Mouse (Mus musculus) embryonic fibroblast, embryonic 13.5 days (primary cell): ENCODE data around the gene Fcgr3. TPM values are rescaled to one million over a fixed set of nuclear protein-coding genes. Genes with fewer than 3 reads are reported as not detected.

Source experiments
- H3K27ac ChIP-seq: 2 replicates; pipeline ENCODE4 v1.5.1; 2012; ENCODE audit warnings: low read length, control low read depth, inconsistent platforms; ENCODE audit not compliant: insufficient read depth
- H3K4me1 ChIP-seq: 2 replicates; pipeline ENCODE4 v1.6.1; 2011; ENCODE audit warnings: low read length; ENCODE audit not compliant: control insufficient read depth, insufficient read depth
- H3K4me3 ChIP-seq: 2 replicates; pipeline ENCODE4 v1.5.1; 2011; ENCODE audit warnings: mild to moderate bottlenecking, control low read depth, low read length; ENCODE audit not compliant: insufficient read depth
- CTCF ChIP-seq: IDR thresholded peaks from 2 replicates; pipeline ENCODE4 v1.5.1; 2011; ENCODE audit warnings: mild to moderate bottlenecking, control low read depth, low read length, moderate library complexity, borderline replicate concordance; ENCODE audit not compliant: insufficient read depth
- POLR2A ChIP-seq: IDR thresholded peaks from 2 replicates; pipeline ENCODE4 v1.6.1; 2011; ENCODE audit warnings: low read depth, mild to moderate bottlenecking, control low read depth, low read length, moderate library complexity
- polyA plus RNA-seq: library from polyadenylated mRNA; stranded (reverse); fragments of >200 nt; gene quantifications from 2 replicates; pipeline ENCODE4 v1.2.4, GENCODE M21; 2011; ENCODE audit warnings: low read depth; ENCODE audit not compliant: missing spikeins, insufficient read length

Gene Fcgr3
- polyA plus RNA-seq, 1 experiment: 3.9 TPM

DNA sequence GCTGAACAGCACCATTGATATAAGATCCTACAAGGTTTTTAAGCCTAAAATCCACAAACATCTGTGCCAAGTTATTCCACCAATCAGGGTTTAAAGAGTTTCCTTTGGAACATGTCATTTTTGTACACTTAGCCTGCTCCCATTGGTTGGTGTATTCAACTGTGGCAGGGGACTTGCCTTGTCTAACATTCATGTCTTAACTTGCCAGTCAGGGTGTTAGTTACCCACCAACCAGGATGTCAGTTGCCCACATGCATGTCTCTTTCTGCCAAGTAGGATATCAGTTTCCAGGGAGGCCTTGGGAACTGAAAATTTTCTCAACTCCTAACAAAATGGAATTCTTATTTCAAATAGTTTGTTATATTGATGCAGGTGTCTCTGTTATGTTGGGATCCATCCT is 59.1 kb downstream of the Fcgr3 start:
- TF ChIP-seq POLR2A (no peak), CTCF (no peak)
- no peak overlapping the region for H3K27ac ChIP-seq
- no peak overlapping the region for H3K4me3 ChIP-seq
- no peaks in the 10 kb centered on the region for H3K4me1 ChIP-seq

DNA sequence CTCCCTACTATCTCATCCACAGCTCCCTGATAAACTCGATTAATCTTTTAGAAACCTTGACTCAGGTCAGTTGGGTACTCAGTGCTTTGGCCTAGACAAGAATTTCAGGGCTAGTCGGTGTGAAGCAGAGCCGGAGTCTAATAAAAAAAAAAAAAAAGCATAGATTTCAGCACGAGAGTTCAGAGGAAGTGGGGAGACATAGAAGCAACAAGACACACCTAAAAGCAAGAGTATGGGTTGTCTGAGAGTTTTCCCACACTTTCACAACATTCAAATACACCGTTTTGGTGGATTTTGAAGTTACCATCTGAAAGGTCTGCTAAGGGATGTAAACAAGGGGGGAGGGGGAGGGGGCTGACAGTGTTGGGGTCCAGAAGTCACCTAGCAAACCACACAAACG is 59.7 kb downstream of the Fcgr3 start:
- no peaks in the 10 kb centered on the region for H3K4me1 ChIP-seq
- no peak overlapping the region for H3K4me3 ChIP-seq
- H3K27ac ChIP-seq: no peak overlapping the region
- TF ChIP-seq CTCF: no peak
- TF ChIP-seq POLR2A: no peak

Other genes starting within 250 kb of the Fcgr3 start
- gene Atf6, start 197.2 kb downstream of the Fcgr3 start, polyA plus RNA-seq: 26.8 and 29.2 TPM in 2 replicates
- not detected in 2 replicates for gene Gm26620, start 179.9 kb downstream of the Fcgr3 start, polyA plus RNA-seq
- gene Dusp12, start 179.4 kb downstream of the Fcgr3 start, polyA plus RNA-seq: 20.0 and 28.4 TPM in 2 replicates
- gene Fcrlb, start 152.0 kb downstream of the Fcgr3 start, polyA plus RNA-seq: not detected in 2 replicates
- gene Fcrla, start 137.4 kb downstream of the Fcgr3 start, polyA plus RNA-seq: not detected in 2 replicates
- gene Fcgr2b, start 88.4 kb downstream of the Fcgr3 start, polyA plus RNA-seq: 0.51 TPM in 1 of 2 replicates, not detected in the other
- not detected in 2 replicates for gene Fcgr4, start 46.0 kb downstream of the Fcgr3 start, polyA plus RNA-seq
- 2.4 and 2.5 TPM in 2 replicates for gene Cfap126, start 49.0 kb upstream of the Fcgr3 start, polyA plus RNA-seq
- 297 and 334 TPM in 2 replicates for gene Sdhc, start 85.7 kb upstream of the Fcgr3 start, polyA plus RNA-seq
- gene Mpz, start 85.8 kb upstream of the Fcgr3 start, polyA plus RNA-seq: 1.2 TPM in 1 of 2 replicates, not detected in the other
- gene Pcp4l1, start 131.3 kb upstream of the Fcgr3 start, polyA plus RNA-seq: 6.2 and 12.2 TPM in 2 replicates
- not detected in 2 replicates for gene Nr1i3, start 149.0 kb upstream of the Fcgr3 start, polyA plus RNA-seq
- gene Tomm40l, start 157.6 kb upstream of the Fcgr3 start, polyA plus RNA-seq: 26.9 and 29.9 TPM in 2 replicates
- 1.2 and 1.3 TPM in 2 replicates for gene Apoa2, start 160.1 kb upstream of the Fcgr3 start, polyA plus RNA-seq
- 1.6 and 7.1 TPM in 2 replicates for gene Fcer1g, start 169.4 kb upstream of the Fcgr3 start, polyA plus RNA-seq
- 24.3 and 25.8 TPM in 2 replicates for gene Adamts4, start 185.5 kb upstream of the Fcgr3 start, polyA plus RNA-seq
- gene Ndufs2, start 186.5 kb upstream of the Fcgr3 start, polyA plus RNA-seq: 226 and 234 TPM in 2 replicates
- gene B4galt3, start 205.4 kb upstream of the Fcgr3 start, polyA plus RNA-seq: 53.2 and 55.1 TPM in 2 replicates
- gene Ppox, start 216.3 kb upstream of the Fcgr3 start, polyA plus RNA-seq: 23.9 and 24.3 TPM in 2 replicates
- gene Usp21, start 223.1 kb upstream of the Fcgr3 start, polyA plus RNA-seq: 36.8 and 59.0 TPM in 2 replicates
- 77.8 and 81.9 TPM in 2 replicates for gene Ufc1, start 230.1 kb upstream of the Fcgr3 start, polyA plus RNA-seq